Mouse (Mus musculus): ENCODE measurements around the gene Atg4b. TPM values are rescaled to one million over a fixed set of nuclear protein-coding genes. Genes with fewer than 3 reads are reported as not detected.

Gene Atg4b
- polyA plus RNA-seq (2012; rRNA removed; ENCODE audit: low replicate concordance): 47.6 and 70.2 TPM in 2 replicates

GRCm38 (mm10) chr1:93751290-93751689 is at the start of gene Atg4b:
Gene Atg4b (plus strand): TSS chr1:93751500.

GRCm38 (mm10) chr1:93754573-93755290 is 3.4 kb downstream of the Atg4b start, which contains the start of gene Thap4:
Gene Thap4 (minus strand): TSS chr1:93754864.

GRCm38 (mm10) chr1:93801741-93802238 is 50.5 kb downstream of the Atg4b start, which contains the start of gene Dtymk:
Gene Dtymk (minus strand): TSS chr1:93801934.

GRCm38 (mm10) chr1:93803556-93804507 is 52.5 kb downstream of the Atg4b start, which contains the start of gene Ing5:
Gene Ing5 (plus strand): TSS chr1:93803965.

GRCm38 (mm10) chr1:93824609-93825008 is 73.3 kb downstream of the Atg4b start, which contains the start of gene D2hgdh:
Gene D2hgdh (plus strand): TSS chr1:93824909.

Other genes starting within 250 kb of the Atg4b start
- gene Farp2, start 239.4 kb upstream of the Atg4b start, polyA plus RNA-seq (2012; rRNA removed; ENCODE audit: low replicate concordance): 4.6 and 7.1 TPM in 2 replicates
- 71.5 and 144 TPM in 2 replicates for gene Stk25, start 92.8 kb upstream of the Atg4b start, polyA plus RNA-seq (2012; rRNA removed; ENCODE audit: low replicate concordance)
- 26.1 and 43.5 TPM in 2 replicates for gene Bok, start 65.8 kb upstream of the Atg4b start, polyA plus RNA-seq (2012; rRNA removed; ENCODE audit: low replicate concordance)
- gene Thap4, start 3.4 kb downstream of the Atg4b start, polyA plus RNA-seq (2012; rRNA removed; ENCODE audit: low replicate concordance): 30.6 and 39.2 TPM in 2 replicates
- gene Dtymk, start 50.4 kb downstream of the Atg4b start, polyA plus RNA-seq (2012; rRNA removed; ENCODE audit: low replicate concordance): 31.8 and 54.5 TPM in 2 replicates
- 6.2 and 8.6 TPM in 2 replicates for gene Ing5, start 52.5 kb downstream of the Atg4b start, polyA plus RNA-seq (2012; rRNA removed; ENCODE audit: low replicate concordance)
- 26.5 and 38.8 TPM in 2 replicates for gene D2hgdh, start 73.4 kb downstream of the Atg4b start, polyA plus RNA-seq (2012; rRNA removed; ENCODE audit: low replicate concordance)
- 1.5 TPM in 2 replicates for gene Gal3st2, start 109.8 kb downstream of the Atg4b start, polyA plus RNA-seq (2012; rRNA removed; ENCODE audit: low replicate concordance)
- 1.9 and 3.2 TPM in 2 replicates for gene Gal3st2b, start 166.8 kb downstream of the Atg4b start, polyA plus RNA-seq (2012; rRNA removed; ENCODE audit: low replicate concordance)
- 0.03 and 0.05 TPM in 2 replicates for gene Gal3st2c, start 239.0 kb downstream of the Atg4b start, polyA plus RNA-seq (2012; rRNA removed; ENCODE audit: low replicate concordance)

All from mammary gland, adult 2 months (tissue).